Mouse (Mus musculus): ENCODE results near the gene Fgd4.

- TF ChIP-seq CTCF (IDR thresholded peaks at IDR 0.05; ENCODE audit: borderline replicate concordance, extremely low read depth, insufficient read depth, insufficient read length) = no peak
- TF ChIP-seq POLR2A (IDR thresholded peaks at IDR 0.05; ENCODE audit: borderline replicate concordance, extremely low read depth, insufficient read depth, insufficient read length, poor library complexity, severe bottlenecking) = 0 out of 2 replicates have a peak, but pooled peaks have one; percentile 8
These were observed 555 bp downstream of the Fgd4 start for GRCm38 (mm10) chr16:16599586-16600401.
